Mouse (Mus musculus) heart, embryonic 12.5 days (tissue): Measurements from ENCODE around the gene Chchd6. TPM values are rescaled to one million over a fixed set of nuclear protein-coding genes. Genes with fewer than 3 reads are reported as not detected.

ENCODE experiments used
- ATAC-seq: fragments of 200-750 bp; cut with Nextera tagmentation; 2 replicates; pipeline ENCODE4 v1.8.0; 2017; ENCODE audit warnings: moderate TSS enrichment, moderate library complexity; ENCODE audit not compliant: insufficient number of reproducible peaks, low FRiP score
- H3K27ac ChIP-seq: fragments of 300-500 bp; sonication (generic); 2 replicates; pipeline ENCODE4 v1.5.1; 2016; ENCODE audit warnings: mild to moderate bottlenecking, moderate library complexity; ENCODE audit not compliant: poor library complexity, severe bottlenecking
- H3K27me3 ChIP-seq: fragments of 300-500 bp; sonication (generic); replicated peaks from 2 replicates; pipeline ENCODE4 v1.6.1; 2016; ENCODE audit warnings: mild to moderate bottlenecking, moderate library complexity
- H3K36me3 ChIP-seq: fragments of 300-500 bp; sonication (generic); 2 replicates; pipeline ENCODE4 v1.6.1; 2016; ENCODE audit warnings: mild to moderate bottlenecking, moderate library complexity
- H3K4me1 ChIP-seq: fragments of 300-500 bp; sonication (generic); replicated peaks from 2 replicates; pipeline ENCODE4 v1.6.1; 2016; ENCODE audit warnings: mild to moderate bottlenecking
- H3K4me2 ChIP-seq: fragments of 300-500 bp; sonication (generic); 2 replicates; pipeline ENCODE4 v1.6.1; 2016; ENCODE audit warnings: mild to moderate bottlenecking, moderate library complexity
- H3K4me3 ChIP-seq: fragments of 300-500 bp; sonication (generic); 2 replicates; pipeline ENCODE4 v1.5.1; 2016; ENCODE audit warnings: mild to moderate bottlenecking
- H3K9ac ChIP-seq: fragments of 300-500 bp; sonication (generic); 2 replicates; pipeline ENCODE4 v1.6.1; 2016; ENCODE audit warnings: mild to moderate bottlenecking, moderate library complexity
- H3K9me3 ChIP-seq: fragments of 300-500 bp; sonication (generic); replicated peaks from 2 replicates; pipeline ENCODE4 v1.6.1; 2016; ENCODE audit warnings: mild to moderate bottlenecking, moderate library complexity
- WGBS: fragments of 180-500 bp; shearing (Covaris S2); methylation state at CpG from one replicate; pipeline ENCODE4 v1.1.7; 2016; 5-methylcytosine and 5-hydroxymethylcytosine counted together
- polyA plus RNA-seq: library from polyadenylated mRNA; unstranded; fragments of >200 nt; fragmentation: Nextera tagmentation; extraction: Ambion mirVana; gene quantifications from 2 replicates; pipeline ENCODE4 v1.2.1, GENCODE M21; 2016

Chchd6 gene
- polyA plus RNA-seq = 37.8 and 39.7 TPM in 2 replicates

DNA sequence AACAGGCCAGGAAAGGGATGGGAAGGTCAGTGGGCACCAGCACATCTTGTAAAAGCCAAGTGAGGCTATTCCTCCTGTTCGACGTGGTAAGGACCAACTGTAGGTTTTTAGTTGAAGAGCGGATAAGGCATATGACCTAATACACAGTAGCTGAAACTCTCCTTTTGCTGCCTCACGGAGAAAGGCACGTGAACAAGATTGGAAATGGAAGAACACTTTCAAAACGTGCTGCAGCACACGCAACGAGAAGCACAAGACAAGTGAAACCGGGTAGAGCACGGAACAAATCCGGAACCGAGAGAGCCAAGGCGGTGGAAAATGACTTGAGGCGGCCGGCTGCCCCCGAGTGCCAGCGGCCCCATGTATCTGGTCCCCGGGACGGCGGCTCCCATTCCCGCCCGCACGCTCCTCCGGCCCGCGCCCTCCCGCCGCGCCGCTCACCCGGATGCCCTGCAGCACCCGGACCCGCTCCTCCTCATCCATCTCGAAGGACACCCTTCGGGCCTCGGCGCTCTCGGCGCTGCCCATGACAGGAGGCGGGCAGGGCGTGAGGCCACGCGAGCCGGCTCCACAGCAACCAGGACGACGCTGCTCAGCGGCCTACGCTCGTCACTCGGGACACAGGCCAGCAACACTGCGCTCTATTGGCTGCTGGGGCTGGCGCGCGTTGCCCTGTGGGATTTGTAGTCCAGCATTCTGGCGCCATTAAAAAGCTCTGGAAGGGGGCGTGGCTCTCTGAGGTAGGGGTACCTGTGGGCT lies at the start of gene Chchd6:
Gene Chchd6 (minus strand): TSS at position 635 of the 759 bp plus-strand sequence.
- WGBS = under 1% methylated on average over 56 of the region's 56 CpGs
- H3K4me3 ChIP-seq = peak within 1 kb of the TSS; percentile 76
- H3K4me1 ChIP-seq = 0 out of 2 replicates have a peak, but pooled peaks cover 6% of the 10 kb centered on the region
- H3K27me3 ChIP-seq = no peaks in the 10 kb centered on the region
- H3K9ac ChIP-seq = peak within 1 kb of the TSS; percentile 76
- H3K36me3 ChIP-seq = no peaks in the 10 kb centered on the region
- H3K4me2 ChIP-seq = peak within 1 kb of the TSS; percentile 82
- H3K27ac ChIP-seq = no peak within 1 kb of the TSS
- H3K9me3 ChIP-seq = no peaks in the 10 kb centered on the region; the same call in 1 of the 2 replicates
- peak; percentile 100 for ATAC-seq

DNA sequence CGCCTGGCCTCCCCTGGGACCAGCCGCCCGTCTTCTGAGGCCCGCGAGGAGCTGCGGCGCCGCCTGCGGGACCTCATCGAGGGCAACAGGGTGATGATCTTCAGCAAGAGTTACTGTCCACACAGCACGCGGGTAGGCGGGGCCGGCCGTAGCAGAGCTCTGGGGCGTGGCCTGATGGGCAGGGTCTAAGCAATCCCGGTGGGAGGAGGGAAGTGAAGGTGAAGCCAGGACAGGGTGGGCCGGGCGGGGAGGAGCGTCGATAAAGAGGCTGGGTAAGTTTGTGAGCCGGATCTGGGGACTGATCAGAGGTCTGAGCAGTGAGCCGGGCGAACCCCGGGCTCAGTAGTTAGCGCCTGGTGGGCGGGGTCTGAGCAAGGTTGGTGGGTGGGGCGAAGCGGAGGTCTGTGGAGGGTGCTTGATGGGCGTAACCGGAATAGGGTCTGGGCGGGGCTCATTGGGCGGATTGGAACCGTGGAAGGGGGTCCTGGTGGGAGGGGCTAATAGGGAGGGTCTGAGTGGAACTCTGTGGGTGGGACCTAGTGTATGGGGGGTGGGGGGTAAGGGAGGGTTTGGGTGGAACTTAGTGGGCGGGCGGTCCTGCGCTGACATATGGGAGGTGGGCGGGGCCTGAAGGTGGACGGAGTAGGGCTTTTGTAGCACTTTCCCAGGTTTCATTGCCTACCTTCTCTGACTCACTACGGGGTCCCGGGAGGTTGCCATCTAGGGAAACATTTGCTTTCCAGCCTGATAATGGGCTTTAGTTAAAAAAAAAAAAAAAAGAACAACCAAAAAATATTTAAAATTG lies 49.0 kb upstream of the Chchd6 start:
- peak overlapping the region; percentile 75 for H3K4me2 ChIP-seq
- no peaks in the 10 kb centered on the region for H3K9me3 ChIP-seq
- peak overlapping the region; percentile 67 for H3K9ac ChIP-seq
- under 1% methylated on average over 41 of the region's 41 CpGs for WGBS
- H3K27ac ChIP-seq = peak overlapping the region; percentile 90
- H3K36me3 ChIP-seq = no peaks in the 10 kb centered on the region
- peaks cover 8% of the 10 kb centered on the region for H3K4me1 ChIP-seq
- H3K27me3 ChIP-seq = no peaks in the 10 kb centered on the region
- H3K4me3 ChIP-seq = peak overlapping the region; percentile 62
- ATAC-seq = peak; percentile 95

DNA sequence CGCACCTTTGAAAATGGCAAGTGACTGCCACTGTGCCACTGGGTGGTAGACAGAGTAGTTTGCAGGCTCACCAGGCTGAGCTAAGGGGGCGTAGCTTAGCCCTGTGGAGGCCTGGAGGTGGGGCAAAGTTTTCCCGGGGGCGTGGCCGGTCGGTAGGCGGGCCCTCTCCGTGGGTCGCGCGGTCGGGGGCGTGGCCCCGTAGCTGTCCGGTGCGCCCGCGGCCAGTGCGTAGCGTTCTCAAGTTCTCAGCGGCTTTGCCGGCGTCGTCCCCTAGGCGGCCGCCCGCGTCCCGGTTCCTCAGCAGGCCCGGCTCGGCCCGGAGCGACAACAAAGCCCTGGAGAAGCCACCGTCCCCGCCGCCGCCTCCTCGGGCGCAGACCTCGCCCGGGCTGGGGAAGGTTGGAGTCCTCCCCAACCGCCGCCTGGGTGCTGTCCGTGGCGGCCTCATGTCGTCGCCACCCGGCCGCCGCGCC lies 48.4 kb upstream of the Chchd6 start, which contains the start of gene Txnrd3:
Gene Txnrd3 (plus strand): TSS at position 191 of the 473 bp plus-strand sequence.
- peak within 1 kb of the TSS; percentile 75 for H3K4me2 ChIP-seq
- under 1% methylated on average over 51 of the region's 51 CpGs for WGBS
- H3K27ac ChIP-seq = peak within 1 kb of the TSS; percentile 90
- no peaks in the 10 kb centered on the region for H3K36me3 ChIP-seq
- ATAC-seq = peak; percentile 92
- H3K9ac ChIP-seq = peak within 1 kb of the TSS; percentile 67
- H3K4me1 ChIP-seq = peaks cover 8% of the 10 kb centered on the region
- H3K27me3 ChIP-seq = no peaks in the 10 kb centered on the region
- H3K9me3 ChIP-seq = no peaks in the 10 kb centered on the region
- H3K4me3 ChIP-seq = peak within 1 kb of the TSS; percentile 62

DNA sequence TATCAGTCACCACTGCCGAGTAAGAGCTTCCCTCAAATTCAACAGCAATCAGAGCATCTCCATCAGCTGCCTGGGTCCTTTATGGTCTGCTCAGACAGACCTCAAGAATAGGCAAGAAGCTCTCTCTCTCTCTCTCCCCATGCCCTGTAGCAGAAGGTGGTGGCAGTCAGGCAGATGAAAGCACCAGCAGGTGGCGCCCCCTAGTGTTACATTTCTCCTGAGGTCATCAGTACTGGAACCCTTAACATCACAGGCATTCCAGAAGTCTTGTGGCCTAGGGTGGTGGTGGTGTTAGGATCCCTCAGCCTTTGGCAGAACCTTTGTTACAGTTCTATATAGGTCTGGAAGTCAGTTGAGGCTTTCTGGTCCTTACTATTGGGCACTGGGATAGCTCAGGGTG lies 43.6 kb upstream of the Chchd6 start:
- no peak for ATAC-seq
- 39% methylated on average over 2 of the region's 2 CpGs for WGBS
- Histone ChIP-seq H3K9me3 (no peaks in the 10 kb centered on the region), H3K36me3 (no peaks in the 10 kb centered on the region), H3K4me3 (no peak overlapping the region), H3K27ac (no peak overlapping the region), H3K27me3 (0 out of 2 replicates have a peak, but pooled peaks cover 3% of the 10 kb centered on the region), H3K9ac (no peak overlapping the region), H3K4me2 (no peak overlapping the region), H3K4me1 (peaks cover 18% of the 10 kb centered on the region)

DNA sequence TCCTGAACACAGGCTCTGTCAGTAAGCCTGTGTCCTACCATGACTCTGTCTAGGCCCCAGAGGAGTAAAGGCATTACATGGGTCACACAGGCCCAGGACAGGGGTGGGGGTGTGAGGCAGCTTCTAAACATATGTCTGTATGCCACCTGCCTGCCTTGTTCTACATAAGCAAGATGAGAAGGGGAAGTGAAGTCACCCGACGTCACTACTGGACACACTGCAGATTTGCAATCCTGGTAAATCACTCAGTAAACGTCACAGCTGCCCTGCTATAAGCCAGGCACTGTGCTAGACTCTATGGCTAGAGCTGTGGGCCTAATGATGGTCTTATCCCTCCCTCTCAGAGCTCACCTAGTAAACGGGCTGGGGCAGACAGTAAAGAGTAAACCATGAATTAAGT lies 42.5 kb upstream of the Chchd6 start:
- Histone ChIP-seq H3K9ac (no peak overlapping the region), H3K4me2 (no peak overlapping the region), H3K36me3 (no peaks in the 10 kb centered on the region), H3K27me3 (0 out of 2 replicates have a peak, but pooled peaks cover 3% of the 10 kb centered on the region), H3K27ac (no peak overlapping the region), H3K9me3 (no peaks in the 10 kb centered on the region), H3K4me3 (no peak overlapping the region), H3K4me1 (peaks cover 14% of the 10 kb centered on the region)
- ATAC-seq = no peak
- WGBS = 72% methylated on average over 4 of the region's 4 CpGs

DNA sequence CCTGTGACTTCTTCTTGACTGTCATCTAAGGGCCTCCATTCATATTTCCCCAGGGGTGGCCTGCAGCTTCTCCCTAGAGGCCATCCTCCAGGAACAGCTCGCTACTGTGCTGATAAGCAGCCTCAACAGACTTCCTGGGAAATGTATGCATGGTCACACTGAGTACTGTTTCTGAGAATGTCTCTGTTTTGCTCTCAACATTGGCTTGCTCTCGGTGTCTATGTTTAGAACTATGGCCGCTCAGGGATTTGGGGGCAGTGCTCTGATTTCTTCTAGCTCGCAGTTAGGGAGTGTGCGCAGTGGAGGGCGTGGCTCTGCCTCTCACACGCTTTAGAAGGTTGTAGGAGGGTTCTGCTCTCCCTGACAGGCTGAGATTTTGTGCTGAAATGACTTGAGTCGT lies 38.9 kb upstream of the Chchd6 start:
- 0 out of 2 replicates have a peak overlapping the region, but pooled peaks have one; percentile 36 for H3K9ac ChIP-seq
- H3K4me3 ChIP-seq = no peak overlapping the region
- no peak for ATAC-seq
- H3K4me2 ChIP-seq = peak overlapping the region; percentile 4; the same call in 1 of the 2 replicates
- 14% methylated on average over 8 of the region's 8 CpGs for WGBS
- H3K4me1 ChIP-seq = peaks cover 14% of the 10 kb centered on the region
- H3K27ac ChIP-seq = 0 out of 2 replicates have a peak overlapping the region, but pooled peaks have one; percentile 1
- H3K27me3 ChIP-seq = peaks cover 11% of the 10 kb centered on the region; the same call in 1 of the 2 replicates
- no peaks in the 10 kb centered on the region for H3K36me3 ChIP-seq
- H3K9me3 ChIP-seq = no peaks in the 10 kb centered on the region

DNA sequence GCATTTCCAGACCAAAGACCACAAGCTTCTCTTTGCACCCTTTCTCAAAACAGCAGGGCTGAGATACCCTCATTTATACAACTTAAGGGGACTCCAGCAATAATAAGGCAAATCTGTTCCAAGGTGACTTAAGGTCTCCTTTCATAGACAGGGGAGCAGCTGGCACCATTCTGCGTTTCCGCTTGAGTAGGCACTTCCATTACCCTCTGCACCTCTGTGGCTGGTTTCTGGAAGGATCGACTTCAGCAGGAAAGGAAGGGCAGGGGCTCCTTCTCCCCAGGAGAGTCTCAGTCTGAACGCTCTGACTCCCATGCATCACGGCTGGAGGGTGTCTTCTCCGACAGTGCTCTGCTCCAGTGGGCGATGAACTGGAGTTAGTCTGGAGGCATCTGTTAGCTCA lies 37.7 kb upstream of the Chchd6 start:
- 71% methylated on average over 7 of the region's 7 CpGs for WGBS
- no peak overlapping the region for H3K4me3 ChIP-seq
- H3K4me2 ChIP-seq = no peak overlapping the region
- peaks cover 14% of the 10 kb centered on the region for H3K4me1 ChIP-seq
- H3K27me3 ChIP-seq = peaks cover 20% of the 10 kb centered on the region
- no peak overlapping the region for H3K27ac ChIP-seq
- H3K9ac ChIP-seq = no peak overlapping the region
- no peak for ATAC-seq
- no peaks in the 10 kb centered on the region for H3K9me3 ChIP-seq
- no peaks in the 10 kb centered on the region for H3K36me3 ChIP-seq

DNA sequence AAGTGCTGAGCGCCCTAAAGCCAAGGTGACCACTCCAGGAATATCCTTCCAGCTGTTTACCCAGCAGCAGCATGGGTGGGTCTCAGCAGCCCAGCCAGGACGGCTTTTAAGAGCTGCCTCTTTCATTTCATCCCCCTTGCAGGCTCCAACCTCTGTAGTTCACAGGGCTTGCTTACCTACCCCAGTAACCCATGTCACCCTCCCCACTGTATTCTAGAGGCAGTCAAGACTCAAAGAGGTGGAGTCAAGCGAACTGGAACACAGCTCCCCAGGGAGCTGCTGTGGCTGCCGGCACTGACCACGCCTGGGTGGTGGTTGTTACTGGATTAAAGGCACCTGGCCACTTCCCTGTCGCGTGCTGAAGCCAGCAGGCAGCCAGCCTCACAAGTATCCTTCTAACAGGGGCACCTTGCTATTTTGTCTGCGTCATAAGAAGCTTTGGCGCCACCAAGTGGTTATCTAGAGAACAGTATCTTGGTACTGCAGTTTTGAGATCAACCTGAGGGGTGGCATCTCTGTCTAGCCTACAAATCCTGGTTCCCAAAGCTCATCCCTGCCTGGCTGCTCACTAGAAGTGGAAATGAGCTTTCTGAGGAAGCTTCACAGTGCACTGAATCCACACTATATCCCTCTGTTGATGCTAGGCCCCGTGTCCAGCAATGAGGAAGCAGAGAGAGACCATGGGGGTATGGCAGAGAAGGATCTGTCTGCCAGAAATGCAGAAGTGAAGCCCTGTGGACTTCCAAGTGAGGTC lies 36.5 kb upstream of the Chchd6 start:
- Histone ChIP-seq H3K9me3 (no peaks in the 10 kb centered on the region), H3K4me1 (peaks cover 14% of the 10 kb centered on the region), H3K4me3 (no peak overlapping the region), H3K4me2 (peak overlapping the region; percentile 34), H3K27me3 (peaks cover 17% of the 10 kb centered on the region), H3K9ac (no peak overlapping the region), H3K36me3 (no peaks in the 10 kb centered on the region), H3K27ac (no peak overlapping the region)
- ATAC-seq = no peak
- 10% methylated on average over 10 of the region's 10 CpGs for WGBS

DNA sequence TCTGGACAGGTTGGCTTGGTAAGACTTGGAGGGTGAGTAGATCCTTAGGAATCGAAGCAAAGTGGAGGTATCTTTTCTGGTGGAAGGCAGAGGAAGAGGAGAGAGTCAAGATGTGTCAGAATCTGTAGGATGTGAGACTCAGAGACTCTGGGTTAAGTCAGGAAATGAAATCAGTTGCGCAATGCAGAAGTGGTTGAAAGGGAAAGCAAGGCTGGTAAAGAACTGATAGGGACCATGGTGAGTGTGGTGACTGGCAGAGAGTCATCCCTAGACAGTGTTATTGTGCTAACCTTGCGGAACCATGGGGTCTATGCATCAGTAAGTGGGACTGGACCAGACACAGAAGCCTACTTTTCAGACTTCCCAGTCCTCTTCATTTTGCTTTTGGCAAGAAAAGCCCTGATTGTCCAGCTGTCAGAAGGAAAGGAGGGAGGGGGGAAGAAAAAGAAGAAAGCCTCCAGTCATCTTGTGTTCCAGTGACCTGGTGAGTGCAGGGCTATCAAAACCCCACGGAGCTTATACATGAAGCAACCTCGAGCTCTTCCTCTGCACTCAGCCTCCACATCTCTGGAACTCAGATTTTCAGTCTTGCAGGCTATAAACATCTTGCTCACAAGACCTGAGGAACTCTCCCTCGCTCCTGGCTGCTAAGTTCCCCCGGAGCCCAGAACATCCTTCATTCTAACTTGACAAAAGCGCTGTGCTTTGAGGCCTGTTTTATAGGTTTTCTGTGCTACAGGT lies 32.8 kb upstream of the Chchd6 start:
- ATAC-seq = no peak
- 63% methylated on average over 8 of the region's 8 CpGs for WGBS

DNA sequence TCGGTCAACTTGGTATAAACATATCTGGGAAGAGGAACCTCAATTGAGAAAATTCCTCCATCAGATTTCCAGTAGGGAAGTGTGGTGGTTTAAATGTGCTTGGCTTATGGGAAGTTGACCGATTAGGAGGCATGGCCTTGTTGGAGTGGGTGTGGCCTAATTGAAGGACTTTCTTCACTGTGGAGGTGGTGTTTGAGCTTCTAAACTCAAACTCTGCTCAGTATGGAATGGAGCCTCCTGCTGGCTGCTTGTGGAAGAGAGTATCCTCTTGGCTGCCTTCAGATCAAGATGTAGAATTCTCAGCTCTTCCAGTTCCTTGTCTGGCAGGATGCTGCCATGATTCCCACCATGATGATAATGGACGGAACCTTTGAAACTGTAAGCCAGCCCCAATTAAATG lies 27.2 kb upstream of the Chchd6 start:
- no peak overlapping the region for H3K9ac ChIP-seq
- H3K4me2 ChIP-seq = no peak overlapping the region
- no peaks in the 10 kb centered on the region for H3K36me3 ChIP-seq
- no peaks in the 10 kb centered on the region for H3K9me3 ChIP-seq
- no peak overlapping the region for H3K27ac ChIP-seq
- no peak for ATAC-seq
- no peaks in the 10 kb centered on the region for H3K4me1 ChIP-seq
- no peak overlapping the region for H3K4me3 ChIP-seq
- 77% methylated on average over 3 of the region's 3 CpGs for WGBS
- H3K27me3 ChIP-seq = no peaks in the 10 kb centered on the region

More for the DNA sequence above, 32.8 kb upstream of the Chchd6 start:
- Histone ChIP-seq H3K4me2 (no peak overlapping the region), H3K27ac (no peak overlapping the region), H3K4me1 (peaks cover 4% of the 10 kb centered on the region; the same call in 1 of the 2 replicates), H3K36me3 (no peaks in the 10 kb centered on the region), H3K9me3 (no peaks in the 10 kb centered on the region), H3K4me3 (no peak overlapping the region), H3K27me3 (peaks cover 17% of the 10 kb centered on the region), H3K9ac (no peak overlapping the region)
